Mouse (Mus musculus) olfactory bulb, adult 2 months (tissue): Measurements from ENCODE around the gene Gm17428. TPM values are rescaled to one million over a fixed set of nuclear protein-coding genes. Genes with fewer than 3 reads are reported as not detected.
"Not testable (repeated sequence)": the region's sequence is repeated elsewhere in the genome, so short reads cannot be mapped to it uniquely, and the experiment has no call there.

Experiments used
- H3K27ac ChIP-seq: fragments of 200-500 bp; 2 replicates; pipeline ENCODE4 v1.5.1; 2012; ENCODE audit warnings: low read depth, low read length; ENCODE audit not compliant: insufficient read depth
- H3K4me1 ChIP-seq: fragments of 200-500 bp; 2 replicates; pipeline ENCODE4 v1.6.1; 2012; ENCODE audit warnings: low read length; ENCODE audit not compliant: control insufficient read depth, insufficient read depth
- H3K4me3 ChIP-seq: fragments of 200-500 bp; 2 replicates; pipeline ENCODE4 v1.5.1; 2012; ENCODE audit warnings: mild to moderate bottlenecking, low read depth, low read length, moderate library complexity; ENCODE audit not compliant: insufficient read depth
- CTCF ChIP-seq: fragments of 200-500 bp; IDR thresholded peaks from 2 replicates; pipeline ENCODE4 v1.5.1; 2012; ENCODE audit warnings: low read depth, mild to moderate bottlenecking, low read length, moderate library complexity; ENCODE audit not compliant: insufficient read depth
- POLR2A ChIP-seq: fragments of 200-500 bp; IDR thresholded peaks from 2 replicates; pipeline ENCODE4 v1.6.1; 2012; ENCODE audit warnings: mild to moderate bottlenecking, low read depth, low read length, moderate library complexity; ENCODE audit not compliant: insufficient read depth
- WGBS: fragments of 180-500 bp; shearing (Covaris S2); methylation state at CpG from one replicate; pipeline ENCODE4 v1.1.7; 2018; 5-methylcytosine and 5-hydroxymethylcytosine counted together
- polyA plus RNA-seq: library from polyadenylated mRNA; stranded (reverse); fragments of >200 nt; gene quantifications from 2 replicates; pipeline ENCODE4 v1.2.4, GENCODE M21; 2012; ENCODE audit warnings: low replicate concordance; ENCODE audit not compliant: missing spikeins, insufficient read depth, insufficient read length

Gene Gm17428
- polyA plus RNA-seq, 1 experiment, result not detected

GRCm38 (mm10) chr14:54938431-54939219 is 38.1 kb upstream of the Gm17428 start:
- Histone ChIP-seq H3K4me3 (no peak overlapping the region), H3K27ac (no peak overlapping the region), H3K4me1 (peaks cover 13% of the 10 kb centered on the region)
- WGBS, result 79% methylated on average over 15 of the region's 15 CpGs
- TF ChIP-seq POLR2A (no peak), CTCF (no peak)

- TF ChIP-seq POLR2A, result no peak
- TF ChIP-seq CTCF, result no peak
- peaks cover 13% of the 10 kb centered on the region for H3K4me1 ChIP-seq
- WGBS, result 68% methylated on average over 12 of the region's 12 CpGs
- no peak overlapping the region for H3K27ac ChIP-seq
- H3K4me3 ChIP-seq, result no peak overlapping the region
These were observed 37.1 kb upstream of the Gm17428 start for GRCm38 (mm10) chr14:54939434-54940175.

- Histone ChIP-seq H3K4me3 (no peak overlapping the region), H3K4me1 (peaks cover 13% of the 10 kb centered on the region), H3K27ac (no peak overlapping the region)
- WGBS, result 81% methylated on average over 3 of the region's 3 CpGs
- TF ChIP-seq POLR2A (no peak), CTCF (no peak)
These were observed 36.6 kb upstream of the Gm17428 start for GRCm38 (mm10) chr14:54940176-54940530.

GRCm38 (mm10) chr14:54941024-54941978 is 35.4 kb upstream of the Gm17428 start:
- Histone ChIP-seq H3K4me1 (peaks cover 13% of the 10 kb centered on the region), H3K4me3 (no peak overlapping the region), H3K27ac (no peak overlapping the region)
- TF ChIP-seq POLR2A, result no peak
- TF ChIP-seq CTCF, result no peak
- 64% methylated on average over 13 of the region's 13 CpGs for WGBS

DNA sequence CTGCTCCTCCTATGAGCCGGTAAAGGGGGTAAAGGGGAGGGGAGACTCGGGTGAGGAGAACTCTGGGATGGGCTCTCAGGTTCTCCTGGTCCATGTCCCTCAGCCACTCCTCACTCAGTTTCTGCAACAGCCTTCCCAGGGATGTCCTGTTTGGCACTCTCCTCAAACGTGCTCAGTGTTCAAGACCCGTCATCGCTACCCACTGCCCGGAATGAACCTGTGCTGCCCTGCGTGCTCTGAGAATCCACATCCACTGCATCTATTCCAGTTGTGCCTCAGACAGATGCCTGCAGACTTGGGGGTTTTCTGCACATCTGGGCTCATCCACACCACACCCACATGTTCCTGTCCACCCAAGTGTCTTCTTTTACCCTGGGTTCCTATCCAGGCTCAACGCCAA is 34.3 kb upstream of the Gm17428 start:
- 94% methylated on average over 8 of the region's 8 CpGs for WGBS
- no peak overlapping the region for H3K27ac ChIP-seq
- H3K4me1 ChIP-seq, result peaks cover 9% of the 10 kb centered on the region
- TF ChIP-seq CTCF, result no peak
- no peak for TF ChIP-seq POLR2A
- H3K4me3 ChIP-seq, result no peak overlapping the region

GRCm38 (mm10) chr14:54943971-54944370 is 32.8 kb upstream of the Gm17428 start:
- H3K27ac ChIP-seq, result no peak overlapping the region
- H3K4me1 ChIP-seq, result peaks cover 2% of the 10 kb centered on the region; the same call in 1 of the 2 replicates
- H3K4me3 ChIP-seq, result no peak overlapping the region
- TF ChIP-seq CTCF (no peak), POLR2A (no peak)
- 96% methylated on average over 7 of the region's 7 CpGs for WGBS

DNA sequence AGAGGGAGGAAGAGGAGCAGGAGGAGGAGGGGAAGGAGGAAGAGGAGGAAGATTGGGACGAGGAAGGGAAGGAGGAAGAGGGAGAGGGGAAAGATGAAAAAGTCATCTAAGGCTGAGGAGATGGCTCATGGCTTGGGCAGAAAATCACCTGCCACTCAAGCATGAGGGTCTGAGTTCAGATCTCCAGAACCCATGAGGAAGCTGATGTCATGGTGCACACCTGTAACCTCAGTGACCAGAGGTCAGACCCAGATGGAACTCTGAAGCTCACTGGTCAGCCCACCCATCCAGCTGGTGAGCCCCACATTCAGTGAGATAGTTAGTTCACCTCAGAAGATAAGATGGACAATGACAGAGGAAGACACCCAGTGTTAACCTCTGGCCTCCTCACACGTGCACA is 31.8 kb upstream of the Gm17428 start:
- no peak for TF ChIP-seq POLR2A
- TF ChIP-seq CTCF, result no peak
- 70% methylated on average over 2 of the region's 2 CpGs for WGBS
- Histone ChIP-seq H3K4me3 (no peak overlapping the region), H3K4me1 (no peaks in the 10 kb centered on the region), H3K27ac (no peak overlapping the region)

DNA sequence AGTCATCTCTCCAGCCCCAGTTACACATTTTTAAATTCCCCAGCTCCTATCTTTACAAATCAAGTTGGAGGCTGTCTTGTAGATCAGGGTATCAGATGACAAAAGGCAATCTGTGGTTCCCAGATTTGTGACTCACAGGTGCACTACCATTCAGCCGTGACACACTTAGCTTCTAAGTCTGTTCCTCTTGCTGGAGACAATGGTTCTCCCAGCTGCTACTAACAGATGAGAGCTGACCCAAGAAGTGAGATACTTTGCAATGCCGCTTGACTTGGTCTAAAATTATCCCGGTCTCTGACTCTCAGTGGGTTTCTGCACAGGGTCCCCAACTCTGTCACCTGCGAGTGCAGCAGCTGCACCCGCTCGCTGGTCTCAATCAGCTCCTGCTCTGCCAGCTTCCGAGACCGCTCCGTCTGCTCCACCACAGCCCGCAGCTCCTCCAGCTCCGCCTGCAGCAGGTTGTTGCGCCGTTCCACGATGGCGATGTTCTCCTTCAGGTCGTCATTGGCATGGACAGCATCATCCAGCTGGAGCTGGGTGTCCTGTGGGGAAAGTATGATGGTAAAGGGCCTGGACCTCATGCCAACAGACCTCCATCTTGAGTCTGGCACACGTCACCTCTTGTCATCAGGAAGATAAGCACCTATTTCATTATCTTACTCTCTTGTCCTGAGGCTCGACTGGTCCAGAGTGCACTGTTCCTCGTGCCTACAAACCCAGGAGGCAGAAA is 30.6 kb upstream of the Gm17428 start:
- Histone ChIP-seq H3K4me3 (no peak overlapping the region), H3K27ac (no peak overlapping the region)
- WGBS, result 80% methylated on average over 19 of the region's 19 CpGs

DNA sequence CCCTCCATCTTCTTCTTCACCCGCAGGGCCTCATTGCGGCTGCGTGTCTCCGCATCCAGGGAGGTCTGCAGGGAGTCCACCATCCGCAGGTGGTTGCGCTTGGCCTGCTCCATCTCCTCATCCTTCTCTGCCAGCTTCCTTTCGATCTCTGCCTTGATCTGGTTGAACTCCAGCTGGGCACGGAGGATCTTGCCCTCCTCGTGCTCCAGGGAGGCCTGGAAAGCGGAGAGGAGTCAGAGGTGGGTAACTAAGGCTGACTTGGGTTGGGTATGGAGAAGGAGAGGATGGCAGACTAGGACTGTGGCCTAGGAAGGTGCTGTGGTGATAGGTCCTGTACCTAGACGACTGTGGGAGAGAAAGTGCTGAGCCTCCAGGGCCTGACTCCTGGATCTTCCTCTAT is 29.7 kb upstream of the Gm17428 start:
- not testable (repeated sequence) for H3K27ac ChIP-seq, H3K4me1 ChIP-seq, H3K4me3 ChIP-seq
- 91% methylated on average over 11 of the region's 11 CpGs for WGBS

More for the DNA sequence above, 30.6 kb upstream of the Gm17428 start:
- no peaks in the 10 kb centered on the region for H3K4me1 ChIP-seq
- TF ChIP-seq POLR2A (no peak), CTCF (no peak)
